Mouse (Mus musculus) retina, embryonic 14.5 days (tissue): ENCODE measurements at regions not wholly inside any gene's neighbourhood (a gene's known extent, or its start where the extent isn't known, plus 50 kb on each side); places are given as distances from the start of the nearest gene placed in this dataset.

Source experiments
- DNase-seq: peaks from one replicate; pipeline ENCODE4 v3.0.0-alpha.2; 2015; ENCODE audit warnings: low spot score

GRCm38 (mm10) chr2:113959025-113959767 lies 54.2 kb downstream of the Gjd2 start:
- peak; percentile 5 for DNase-seq

- no peak for DNase-seq
These were observed 60.9 kb downstream of the Gjd2 start for GRCm38 (mm10) chr2:113952480-113952879.

- no peak for DNase-seq
These were observed 64.0 kb downstream of the Gjd2 start for GRCm38 (mm10) chr2:113949296-113949990.

- no peak for DNase-seq
These were observed 81.7 kb downstream of the Gjd2 start for GRCm38 (mm10) chr2:113931689-113932088.

GRCm38 (mm10) chr2:113930948-113931347 lies 82.5 kb downstream of the Gjd2 start:
- DNase-seq: no peak

GRCm38 (mm10) chr2:113929650-113930049 lies 81.2 kb upstream of the Arhgap11a start:
- no peak for DNase-seq

GRCm38 (mm10) chr2:113924138-113924537 lies 75.7 kb upstream of the Arhgap11a start:
- DNase-seq: peak; percentile 16

GRCm38 (mm10) chr2:113918913-113919312 lies 70.5 kb upstream of the Arhgap11a start:
- no peak for DNase-seq

GRCm38 (mm10) chr2:113914248-113914647 lies 65.8 kb upstream of the Arhgap11a start:
- no peak for DNase-seq

GRCm38 (mm10) chr2:113911188-113911587 lies 62.7 kb upstream of the Arhgap11a start:
- no peak for DNase-seq

- no peak for DNase-seq
These were observed 61.0 kb upstream of the Arhgap11a start for GRCm38 (mm10) chr2:113909502-113909901.

- DNase-seq: no peak
These were observed 60.2 kb upstream of the Arhgap11a start for GRCm38 (mm10) chr2:113908636-113909035.

- no peak for DNase-seq
These were observed 56.0 kb upstream of the Arhgap11a start for GRCm38 (mm10) chr2:113904414-113904813.

- DNase-seq: no peak
These were observed 55.4 kb upstream of the Arhgap11a start for GRCm38 (mm10) chr2:113903865-113904264.

- no peak for DNase-seq
These were observed 54.6 kb upstream of the Arhgap11a start for GRCm38 (mm10) chr2:113903006-113903545.

- no peak for DNase-seq
These were observed 53.9 kb upstream of the Arhgap11a start for GRCm38 (mm10) chr2:113902406-113902805.

- DNase-seq: no peak
These were observed 52.0 kb upstream of the Arhgap11a start for GRCm38 (mm10) chr2:113900496-113900895.

GRCm38 (mm10) chr2:113898747-113899146 lies 50.3 kb upstream of the Arhgap11a start:
- no peak for DNase-seq
